Mouse (Mus musculus): ENCODE measurements around the gene Trdmt1. TPM values are rescaled to one million over a fixed set of nuclear protein-coding genes. Genes with fewer than 3 reads are reported as not detected.

Trdmt1 gene
- total RNA-seq, 1 experiment = 7.4 TPM

- in situ Hi-C loops (cut with MboI; ENCODE audit: low sequenced_read_pairs in 2 of 2, unreplicated experiment in 2 of 2) = no loop called here
- Histone ChIP-seq H3K9ac (ENCODE audit: insufficient read depth, low read depth, low read length, poor library complexity, severe bottlenecking) (no peak overlapping the region), H3K4me1 (ENCODE audit: control insufficient read depth in 2 of 2, insufficient read depth in 2 of 2, low read length in 2 of 2, poor library complexity in 1 of 2) (no peaks in the 10 kb centered on the region), H3K9me3 (ENCODE audit: control insufficient read depth, insufficient read depth, low read depth, low read length) (no peaks in the 10 kb centered on the region), H3K27ac (ENCODE audit: insufficient read depth, low read depth, low read length, poor library complexity, severe bottlenecking) (no peak overlapping the region), H3K36me3 (ENCODE audit: control insufficient read depth, insufficient read depth, low read length, poor library complexity, severe bottlenecking) (no peaks in the 10 kb centered on the region), H3K4me3 (ENCODE audit: insufficient read depth in 1 of 2, low read depth in 1 of 2, low read length in 2 of 2, poor library complexity in 1 of 2, severe bottlenecking in 1 of 2) (no peak overlapping the region)
- no peak for DNase-seq (ENCODE audit: low read depth, low spot score)
- no peak for TF ChIP-seq CHD2 (IDR thresholded peaks at IDR 0.05; ENCODE audit: low read depth, low read length)
- no peak for TF ChIP-seq MAFK (IDR thresholded peaks at IDR 0.05; ENCODE audit: insufficient read depth, low read depth, low read length)
- TF ChIP-seq ZC3H11A (IDR thresholded peaks at IDR 0.05; ENCODE audit: borderline replicate concordance, low read depth, low read length) = no peak
- no peak for TF ChIP-seq HCFC1 (IDR thresholded peaks at IDR 0.05; ENCODE audit: borderline replicate concordance, insufficient read depth, low read length)
- TF ChIP-seq ZNF384 (IDR thresholded peaks at IDR 0.05; ENCODE audit: low read depth, low read length) = no peak
These were observed 17.3 kb downstream of the Trdmt1 start for GRCm38 (mm10) chr2:13527125-13527524.

- no peak for TF ChIP-seq ZC3H11A (IDR thresholded peaks at IDR 0.05; ENCODE audit: borderline replicate concordance, low read depth, low read length)
- no peak for TF ChIP-seq MAFK (IDR thresholded peaks at IDR 0.05; ENCODE audit: insufficient read depth, low read depth, low read length)
- TF ChIP-seq ZNF384 (IDR thresholded peaks at IDR 0.05; ENCODE audit: low read depth, low read length) = no peak
- TF ChIP-seq HCFC1 (IDR thresholded peaks at IDR 0.05; ENCODE audit: borderline replicate concordance, insufficient read depth, low read length) = no peak
- TF ChIP-seq CHD2 (IDR thresholded peaks at IDR 0.05; ENCODE audit: low read depth, low read length) = no peak
- in situ Hi-C loops (cut with MboI; ENCODE audit: low sequenced_read_pairs in 2 of 2, unreplicated experiment in 2 of 2) = no loop called here
- Histone ChIP-seq H3K27ac (ENCODE audit: insufficient read depth, low read depth, low read length, poor library complexity, severe bottlenecking) (no peak overlapping the region), H3K9me3 (ENCODE audit: control insufficient read depth, insufficient read depth, low read depth, low read length) (no peaks in the 10 kb centered on the region), H3K9ac (ENCODE audit: insufficient read depth, low read depth, low read length, poor library complexity, severe bottlenecking) (no peak overlapping the region), H3K4me1 (ENCODE audit: control insufficient read depth in 2 of 2, insufficient read depth in 2 of 2, low read length in 2 of 2, poor library complexity in 1 of 2) (no peaks in the 10 kb centered on the region), H3K36me3 (ENCODE audit: control insufficient read depth, insufficient read depth, low read length, poor library complexity, severe bottlenecking) (no peaks in the 10 kb centered on the region), H3K4me3 (ENCODE audit: insufficient read depth in 1 of 2, low read depth in 1 of 2, low read length in 2 of 2, poor library complexity in 1 of 2, severe bottlenecking in 1 of 2) (no peak overlapping the region)
- no peak for DNase-seq (ENCODE audit: low read depth, low spot score)
These were observed 18.3 kb downstream of the Trdmt1 start for GRCm38 (mm10) chr2:13526205-13526604.

GRCm38 (mm10) chr2:13523540-13524456, 20.7 kb downstream of the Trdmt1 start:
- no peaks in the 10 kb centered on the region for H3K9me3 ChIP-seq (ENCODE audit: control insufficient read depth, insufficient read depth, low read depth, low read length)
- in situ Hi-C loops (cut with MboI; ENCODE audit: low sequenced_read_pairs in 2 of 2, unreplicated experiment in 2 of 2) = no loop called here
- H3K27ac ChIP-seq (ENCODE audit: insufficient read depth, low read depth, low read length, poor library complexity, severe bottlenecking) = no peak overlapping the region
- no peak overlapping the region for H3K4me3 ChIP-seq (ENCODE audit: insufficient read depth in 1 of 2, low read depth in 1 of 2, low read length in 2 of 2, poor library complexity in 1 of 2, severe bottlenecking in 1 of 2)
- no peak overlapping the region for H3K9ac ChIP-seq (ENCODE audit: insufficient read depth, low read depth, low read length, poor library complexity, severe bottlenecking)
- no peaks in the 10 kb centered on the region for H3K36me3 ChIP-seq (ENCODE audit: control insufficient read depth, insufficient read depth, low read length, poor library complexity, severe bottlenecking)
- no peak for DNase-seq (ENCODE audit: low read depth, low spot score)
- no peak for TF ChIP-seq ZC3H11A (IDR thresholded peaks at IDR 0.05; ENCODE audit: borderline replicate concordance, low read depth, low read length)
- no peak for TF ChIP-seq HCFC1 (IDR thresholded peaks at IDR 0.05; ENCODE audit: borderline replicate concordance, insufficient read depth, low read length)
- no peak for TF ChIP-seq MAFK (IDR thresholded peaks at IDR 0.05; ENCODE audit: insufficient read depth, low read depth, low read length)
- no peaks in the 10 kb centered on the region for H3K4me1 ChIP-seq (ENCODE audit: control insufficient read depth in 2 of 2, insufficient read depth in 2 of 2, low read length in 2 of 2, poor library complexity in 1 of 2)

GRCm38 (mm10) chr2:13522106-13522505, 22.4 kb downstream of the Trdmt1 start:
- no peak for TF ChIP-seq HCFC1 (IDR thresholded peaks at IDR 0.05; ENCODE audit: borderline replicate concordance, insufficient read depth, low read length)
- no peak for TF ChIP-seq CHD2 (IDR thresholded peaks at IDR 0.05; ENCODE audit: low read depth, low read length)
- TF ChIP-seq ZC3H11A (IDR thresholded peaks at IDR 0.05; ENCODE audit: borderline replicate concordance, low read depth, low read length) = no peak
- TF ChIP-seq ZNF384 (IDR thresholded peaks at IDR 0.05; ENCODE audit: low read depth, low read length) = no peak
- no peak for TF ChIP-seq MAFK (IDR thresholded peaks at IDR 0.05; ENCODE audit: insufficient read depth, low read depth, low read length)

More at GRCm38 (mm10) chr2:13522106-13522505, 22.4 kb downstream of the Trdmt1 start:
- H3K4me1 ChIP-seq (ENCODE audit: control insufficient read depth in 2 of 2, insufficient read depth in 2 of 2, low read length in 2 of 2, poor library complexity in 1 of 2) = no peaks in the 10 kb centered on the region
- DNase-seq (ENCODE audit: low read depth, low spot score) = no peak
- no peak overlapping the region for H3K4me3 ChIP-seq (ENCODE audit: insufficient read depth in 1 of 2, low read depth in 1 of 2, low read length in 2 of 2, poor library complexity in 1 of 2, severe bottlenecking in 1 of 2)
- H3K36me3 ChIP-seq (ENCODE audit: control insufficient read depth, insufficient read depth, low read length, poor library complexity, severe bottlenecking) = no peaks in the 10 kb centered on the region
- H3K9me3 ChIP-seq (ENCODE audit: control insufficient read depth, insufficient read depth, low read depth, low read length) = no peaks in the 10 kb centered on the region
- H3K9ac ChIP-seq (ENCODE audit: insufficient read depth, low read depth, low read length, poor library complexity, severe bottlenecking) = no peak overlapping the region
- in situ Hi-C loops (cut with MboI; ENCODE audit: low sequenced_read_pairs in 2 of 2, unreplicated experiment in 2 of 2) = no loop called here
- no peak overlapping the region for H3K27ac ChIP-seq (ENCODE audit: insufficient read depth, low read depth, low read length, poor library complexity, severe bottlenecking)
